Mouse (Mus musculus): ENCODE measurements around the gene Tsc2.
A peak's percentile ranks its signal among the peaks of the same experiment; 100 is the strongest.

Gene Tsc2

GRCm38 (mm10) chr17:24610711-24611110, 21.7 kb downstream of the Tsc2 start:
- DNase-seq (ENCODE audit: low spot score), result no peak

GRCm38 (mm10) chr17:24608874-24609273, 23.6 kb downstream of the Tsc2 start:
- no peak for DNase-seq (ENCODE audit: low spot score)

- no peak for DNase-seq (ENCODE audit: low spot score)
Measured at GRCm38 (mm10) chr17:24608370-24608769, 24.1 kb downstream of the Tsc2 start.

GRCm38 (mm10) chr17:24604557-24604956, 27.9 kb downstream of the Tsc2 start:
- no peak for DNase-seq (ENCODE audit: low spot score)

GRCm38 (mm10) chr17:24603961-24604360, 28.5 kb downstream of the Tsc2 start:
- no peak for DNase-seq (ENCODE audit: low spot score)

GRCm38 (mm10) chr17:24600502-24600901, 31.9 kb downstream of the Tsc2 start:
- DNase-seq (ENCODE audit: low spot score), result peak; percentile 22

- DNase-seq (ENCODE audit: low spot score), result no peak
Measured at GRCm38 (mm10) chr17:24597989-24598388, 34.4 kb downstream of the Tsc2 start.

- DNase-seq (ENCODE audit: low spot score), result no peak
Measured at GRCm38 (mm10) chr17:24596471-24597183, 35.8 kb downstream of the Tsc2 start.

- no peak for DNase-seq (ENCODE audit: low spot score)
Measured at GRCm38 (mm10) chr17:24596073-24596466, 36.4 kb downstream of the Tsc2 start.

- no peak for DNase-seq (ENCODE audit: low spot score)
Measured at GRCm38 (mm10) chr17:24595126-24596072, 37.0 kb downstream of the Tsc2 start.

- DNase-seq (ENCODE audit: low spot score), result no peak
Measured at GRCm38 (mm10) chr17:24593992-24594890, 38.2 kb downstream of the Tsc2 start.

GRCm38 (mm10) chr17:24593248-24593647, 39.2 kb downstream of the Tsc2 start:
- DNase-seq (ENCODE audit: low spot score), result peak; percentile 33

- DNase-seq (ENCODE audit: low spot score), result no peak
Measured at GRCm38 (mm10) chr17:24591695-24592094, 40.7 kb downstream of the Tsc2 start.

GRCm38 (mm10) chr17:24590943-24591342, 41.5 kb downstream of the Tsc2 start:
- DNase-seq (ENCODE audit: low spot score), result peak; percentile 65

GRCm38 (mm10) chr17:24586532-24586931, 45.9 kb downstream of the Tsc2 start:
- DNase-seq (ENCODE audit: low spot score), result no peak

GRCm38 (mm10) chr17:24584520-24584919, 47.9 kb downstream of the Tsc2 start:
- no peak for DNase-seq (ENCODE audit: low spot score)

GRCm38 (mm10) chr17:24583599-24584460, 48.6 kb downstream of the Tsc2 start:
- DNase-seq (ENCODE audit: low spot score), result no peak

GRCm38 (mm10) chr17:24580287-24580686, 52.1 kb downstream of the Tsc2 start:
- no peak for DNase-seq (ENCODE audit: low spot score)

GRCm38 (mm10) chr17:24579532-24579931, 52.9 kb downstream of the Tsc2 start:
- DNase-seq (ENCODE audit: low spot score), result no peak

- no peak for DNase-seq (ENCODE audit: low spot score)
Measured at GRCm38 (mm10) chr17:24573811-24574210, 58.6 kb downstream of the Tsc2 start.

- DNase-seq (ENCODE audit: low spot score), result no peak
Measured at GRCm38 (mm10) chr17:24572651-24573245, 59.7 kb downstream of the Tsc2 start.

Measured in MN1 (cell line).